Mouse (Mus musculus) erythroblast, embryonic 14.5 days (primary cell): ENCODE measurements around the gene Ceacam3.

Source experiments
- GATA1 ChIP-seq: IDR thresholded peaks from 2 replicates; pipeline ENCODE4 v1.6.1; 2012; ENCODE audit warnings: low read length, inconsistent platforms, mixed read lengths
- TAL1 ChIP-seq: IDR thresholded peaks from 3 replicates; pipeline ENCODE4 v1.6.1; 2012; ENCODE audit warnings: low read length, inconsistent platforms, mixed read lengths

DNA sequence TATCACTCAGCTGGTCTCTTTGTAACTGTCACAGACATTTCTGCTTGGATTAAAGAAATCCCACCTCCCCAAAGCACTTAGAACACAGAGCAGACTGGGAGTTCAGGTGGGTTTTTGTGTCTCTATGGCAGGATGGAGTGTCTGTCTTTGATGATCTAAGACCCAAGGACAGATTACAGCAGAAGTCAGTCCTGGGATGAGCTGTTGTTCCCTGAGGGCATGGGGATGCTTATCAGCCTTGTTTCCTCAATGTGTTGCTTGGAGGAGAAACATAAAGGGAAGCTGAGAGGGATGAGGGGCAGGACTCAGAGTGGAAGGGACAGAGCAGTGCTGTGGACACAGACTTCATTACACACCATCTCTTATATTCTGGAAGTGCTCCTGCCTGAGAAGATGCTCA is 53.1 kb downstream of the Ceacam3 start, which contains the start of gene Psg29:
- TF ChIP-seq GATA1 (no peak), TAL1 (no peak)
